Mouse (Mus musculus) adrenal gland, adult 10 weeks (tissue): ENCODE measurements around the gene Slc17a3. TPM values are rescaled to one million over a fixed set of nuclear protein-coding genes. Genes with fewer than 3 reads are reported as not detected.

ENCODE experiments used
- polyA plus RNA-seq: library from polyadenylated mRNA; stranded (reverse); fragments of 350-450 nt; fragmentation: Illumina TruSeq; extraction: RNeasy Lipid Tissue Mini Kit (QIAGEN cat#74804); gene quantifications from one replicate; pipeline ENCODE4 v1.2.3, GENCODE M21; 2014; ENCODE audit warnings: low read depth, low replicate concordance

Slc17a3 gene
- polyA plus RNA-seq, result 0.64 TPM

GRCm38 (mm10) chr13:23839308-23839707 lies at the start of gene Slc17a3:
Gene Slc17a3 (plus strand): TSS chr13:23839434.

GRCm38 (mm10) chr13:23806422-23807052 lies 32.7 kb upstream of the Slc17a3 start, which contains the start of gene Slc17a2:
Gene Slc17a2 (plus strand): TSS chr13:23806993.

DNA sequence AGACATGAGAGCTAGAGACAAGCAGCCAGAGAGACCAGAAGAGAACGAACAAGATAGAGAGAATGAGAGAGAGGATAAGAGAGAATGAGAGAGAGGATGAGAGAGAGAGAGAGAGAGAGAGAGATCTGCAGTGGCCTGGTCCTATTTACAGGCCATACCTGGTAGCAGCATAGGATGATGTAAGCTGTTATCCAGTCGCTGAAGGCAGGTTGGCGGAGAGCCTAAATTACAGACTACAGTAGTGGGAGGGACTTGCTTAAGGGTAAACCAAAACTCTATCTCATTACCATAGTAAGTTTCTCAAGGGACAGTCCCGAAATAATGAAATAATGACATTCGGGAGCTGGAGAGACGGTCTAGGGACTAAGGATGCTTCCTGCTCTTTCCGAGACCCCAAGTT lies 28.2 kb downstream of the Slc17a3 start, which contains the start of gene Slc17a1:
TSS of gene Slc17a1 (plus strand) at position 346 of the 400 bp plus-strand sequence.

Other genes starting within 250 kb of the Slc17a3 start
- gene Hist1h2be, start 218.3 kb upstream of the Slc17a3 start, polyA plus RNA-seq, result 15.6 TPM
- 1.3 TPM for gene Hist1h1e, start 216.9 kb upstream of the Slc17a3 start, polyA plus RNA-seq
- 1.7 TPM for gene Hist1h2ac, start 155.5 kb upstream of the Slc17a3 start, polyA plus RNA-seq
- 322 TPM for gene Hist1h2bc, start 155.2 kb upstream of the Slc17a3 start, polyA plus RNA-seq
- gene Hist1h1t, start 143.6 kb upstream of the Slc17a3 start, polyA plus RNA-seq, result not detected
- gene Hist1h4c, start 141.0 kb upstream of the Slc17a3 start, polyA plus RNA-seq, result not detected
- 85.7 TPM for gene Hfe, start 128.6 kb upstream of the Slc17a3 start, polyA plus RNA-seq
- gene Hist1h1c, start 100.6 kb upstream of the Slc17a3 start, polyA plus RNA-seq, result 40.8 TPM
- gene Hist1h3c, start 93.8 kb upstream of the Slc17a3 start, polyA plus RNA-seq, result not detected
- gene Hist1h2bb, start 92.7 kb upstream of the Slc17a3 start, polyA plus RNA-seq, result not detected
- not detected for gene Hist1h2ab, start 88.3 kb upstream of the Slc17a3 start, polyA plus RNA-seq
- not detected for gene Hist1h3b, start 87.2 kb upstream of the Slc17a3 start, polyA plus RNA-seq
- not detected for gene Hist1h4b, start 82.4 kb upstream of the Slc17a3 start, polyA plus RNA-seq
- not detected for gene Hist1h4a, start 78.2 kb upstream of the Slc17a3 start, polyA plus RNA-seq
- not detected for gene Hist1h3a, start 77.0 kb upstream of the Slc17a3 start, polyA plus RNA-seq
- not detected for gene Hist1h1a, start 75.8 kb upstream of the Slc17a3 start, polyA plus RNA-seq
- gene Trim38, start 69.5 kb upstream of the Slc17a3 start, polyA plus RNA-seq, result 0.99 TPM
- not detected for gene Slc17a2, start 32.4 kb upstream of the Slc17a3 start, polyA plus RNA-seq
- not detected for gene Slc17a1, start 28.3 kb downstream of the Slc17a3 start, polyA plus RNA-seq
- gene Slc17a4, start 75.6 kb downstream of the Slc17a3 start, polyA plus RNA-seq, result 0.35 TPM
- not detected for gene Hist1h2ba, start 94.7 kb downstream of the Slc17a3 start, polyA plus RNA-seq
- not detected for gene Hist1h2aa, start 95.0 kb downstream of the Slc17a3 start, polyA plus RNA-seq
- gene Scgn, start 151.8 kb downstream of the Slc17a3 start, polyA plus RNA-seq, result 9.7 TPM